Mouse (Mus musculus): Measurements from ENCODE around the gene Cipc.

Cipc gene

GRCm38 (mm10) chr12:86932575-86932952 is 14.3 kb upstream of the Cipc start:
- DNase-seq = no peak

GRCm38 (mm10) chr12:86934748-86935147 is 12.1 kb upstream of the Cipc start:
- no peak for DNase-seq

GRCm38 (mm10) chr12:86935692-86936282 is 11.1 kb upstream of the Cipc start:
- DNase-seq = no peak

GRCm38 (mm10) chr12:86936587-86937343 is 10.1 kb upstream of the Cipc start:
- no peak for DNase-seq

GRCm38 (mm10) chr12:86938571-86938970 is 8.3 kb upstream of the Cipc start:
- no peak for DNase-seq

GRCm38 (mm10) chr12:86941173-86941572 is 5.7 kb upstream of the Cipc start:
- no peak for DNase-seq

- DNase-seq = no peak
Measured at GRCm38 (mm10) chr12:86941734-86942486, 4.9 kb upstream of the Cipc start.

- DNase-seq = no peak
Measured at GRCm38 (mm10) chr12:86943421-86943820, 3.4 kb upstream of the Cipc start.

GRCm38 (mm10) chr12:86945126-86945525 is 1.7 kb upstream of the Cipc start:
- peak; percentile 69 for DNase-seq

GRCm38 (mm10) chr12:86946301-86946781 is 502 bp upstream of the Cipc start:
- DNase-seq = no peak

- DNase-seq = peak; percentile 62
Measured at GRCm38 (mm10) chr12:86947681-86948401, 998 bp downstream of the Cipc start.

- DNase-seq = no peak
Measured at GRCm38 (mm10) chr12:86948627-86949026, 1.8 kb downstream of the Cipc start.

- no peak for DNase-seq
Measured at GRCm38 (mm10) chr12:86949501-86949900, 2.7 kb downstream of the Cipc start.

- DNase-seq = no peak
Measured at GRCm38 (mm10) chr12:86950161-86950960, 3.5 kb downstream of the Cipc start.

GRCm38 (mm10) chr12:86950961-86951360 is 4.1 kb downstream of the Cipc start:
- DNase-seq = no peak

- no peak for DNase-seq
Measured at GRCm38 (mm10) chr12:86952331-86952850, 5.5 kb downstream of the Cipc start.

GRCm38 (mm10) chr12:86955894-86956293 is 9.1 kb downstream of the Cipc start:
- no peak for DNase-seq

- no peak for DNase-seq
Measured at GRCm38 (mm10) chr12:86958558-86958957, 11.7 kb downstream of the Cipc start.

- DNase-seq = no peak
Measured at GRCm38 (mm10) chr12:86959661-86960060, 12.8 kb downstream of the Cipc start.

- no peak for DNase-seq
Measured at GRCm38 (mm10) chr12:86960138-86960537, 13.3 kb downstream of the Cipc start.

GRCm38 (mm10) chr12:86960791-86961335 is 14.0 kb downstream of the Cipc start:
- DNase-seq = no peak
